Mouse (Mus musculus) yolk sac, embryonic 10.5 days (tissue): ENCODE measurements around the gene Ptprcap.
"Not testable (repeated sequence)": the region's sequence is repeated elsewhere in the genome, so short reads cannot be mapped to it uniquely, and the experiment has no call there.

Experiments
- DNase-seq: peaks from one replicate; pipeline ENCODE4 v3.0.0-alpha.2; 2017; ENCODE audit warnings: low spot score

The Ptprcap gene

DNA sequence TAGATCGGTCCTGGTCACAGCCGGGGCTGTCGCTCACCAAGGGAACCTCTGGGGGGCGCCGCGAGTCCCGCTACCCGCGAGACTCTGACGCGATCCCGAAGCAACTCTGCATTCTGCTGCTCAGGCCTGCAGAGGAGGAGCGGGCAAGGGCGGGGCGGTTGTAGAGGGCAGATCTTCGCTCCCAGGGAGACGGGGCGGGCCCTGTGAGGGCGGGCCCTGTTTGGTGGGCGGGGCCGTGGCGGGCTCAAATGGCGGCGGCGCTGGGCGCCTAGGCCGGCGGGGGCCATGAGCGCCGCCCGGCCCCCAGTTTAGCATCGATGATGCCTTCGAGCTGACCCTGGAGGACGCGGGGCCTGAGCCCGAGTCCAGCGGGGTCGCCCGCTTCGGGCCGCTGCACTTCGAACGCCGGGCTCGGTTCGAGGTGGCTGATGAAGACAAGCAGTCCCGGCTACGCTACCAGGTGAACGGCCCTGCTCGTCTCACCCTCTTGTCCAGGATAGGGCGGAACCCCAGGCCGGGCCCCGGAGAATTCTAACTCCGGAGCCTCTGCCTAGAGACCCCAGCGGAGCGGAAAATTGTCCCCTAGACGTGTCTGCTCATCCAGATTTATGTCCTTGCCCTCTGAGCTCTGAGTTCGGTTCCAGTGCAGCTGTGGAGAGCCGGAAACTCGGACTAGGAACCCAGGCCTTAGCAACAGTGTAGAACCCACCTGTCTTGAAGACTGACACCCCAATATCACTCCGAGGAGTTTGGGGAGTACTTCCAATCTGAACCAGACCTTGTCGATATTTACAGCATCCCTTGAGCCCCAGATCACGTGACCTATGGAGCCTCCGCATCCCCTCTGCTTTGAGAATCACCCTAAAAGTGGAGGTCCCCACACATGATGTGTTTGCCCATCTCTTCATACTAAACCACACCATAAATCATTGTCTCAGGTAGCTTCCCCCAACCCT is 27.4 kb upstream of the Ptprcap start, which contains the start of gene Aip:
Gene Aip, minus strand, starts transcription at position 118 of the 956 bp plus-strand sequence.
- peak; percentile 98 for DNase-seq

DNA sequence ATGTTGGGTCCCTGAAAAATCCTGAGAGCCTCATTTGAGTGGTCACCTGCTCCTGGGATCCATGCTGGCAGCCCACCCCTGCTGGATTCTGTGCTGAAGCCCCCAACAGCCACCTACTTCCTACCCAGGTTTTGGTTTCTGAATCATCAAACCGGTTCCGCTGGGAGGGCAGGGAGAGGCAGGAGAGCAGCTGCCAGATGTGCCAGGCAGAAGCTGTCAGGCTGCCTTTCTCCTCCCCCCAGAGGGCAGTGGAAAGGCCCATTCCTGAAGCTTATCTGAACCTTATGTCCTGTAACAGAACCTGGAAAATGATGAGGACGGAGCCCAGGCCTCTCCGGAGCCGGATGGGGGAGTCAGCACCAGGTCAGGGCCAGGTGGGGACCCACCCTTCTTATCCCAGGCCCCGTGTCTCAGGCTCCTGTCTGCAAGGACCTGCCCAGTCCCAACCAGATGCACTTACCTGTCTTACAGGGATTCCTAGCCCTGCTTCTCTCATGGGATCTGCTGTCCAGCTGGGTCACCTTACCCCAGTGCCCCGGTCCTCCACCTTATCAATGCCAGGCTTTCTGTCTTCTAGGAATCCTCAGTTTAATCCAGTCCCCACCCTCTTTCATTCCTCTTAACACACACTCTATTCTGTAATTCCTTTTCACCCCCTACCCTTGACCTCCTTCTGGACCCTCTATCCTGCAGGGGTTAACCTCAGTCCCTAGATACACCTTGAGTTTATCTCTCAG is 26.5 kb upstream of the Ptprcap start:
- DNase-seq = no peak

DNA sequence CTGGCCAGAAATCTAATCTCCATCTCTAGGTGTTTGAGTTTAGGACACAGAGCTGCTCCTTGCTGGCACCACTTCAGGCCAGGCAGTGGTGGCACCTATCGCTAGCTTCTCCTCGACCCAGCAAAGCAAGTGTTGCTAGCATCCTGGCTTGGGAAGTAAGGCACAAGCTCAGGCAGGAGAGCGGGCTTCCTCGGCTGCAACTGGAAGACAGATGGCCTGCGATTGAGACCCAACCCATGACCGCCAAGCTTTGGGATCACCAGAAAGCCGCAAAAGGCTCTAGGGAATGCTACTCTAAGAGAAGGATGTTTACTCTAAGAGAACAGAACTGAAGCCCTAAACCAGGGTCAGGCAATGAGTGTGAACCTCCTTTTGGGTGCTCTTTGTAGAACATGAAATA is 23.9 kb upstream of the Ptprcap start:
- no peak for DNase-seq

DNA sequence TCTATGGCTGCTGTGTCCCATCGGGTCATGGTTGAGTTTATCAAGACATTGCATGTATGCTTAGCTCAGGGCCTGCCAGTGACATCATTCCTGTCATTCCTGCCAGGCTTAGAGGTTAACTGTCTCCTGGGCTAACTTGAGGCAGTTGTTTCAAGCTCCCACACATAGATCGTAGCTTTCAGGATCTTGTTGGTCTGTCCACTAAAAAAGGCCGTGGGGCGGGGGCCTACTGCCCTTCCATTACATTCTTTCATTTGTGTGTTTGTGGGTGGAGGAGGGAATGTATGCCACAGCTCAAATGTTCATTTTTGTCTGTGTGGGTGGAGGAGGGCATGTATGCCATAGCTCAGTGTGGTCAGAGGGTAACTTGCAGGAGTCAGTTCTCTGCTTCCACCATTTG is 23.3 kb upstream of the Ptprcap start:
- DNase-seq = no peak

DNA sequence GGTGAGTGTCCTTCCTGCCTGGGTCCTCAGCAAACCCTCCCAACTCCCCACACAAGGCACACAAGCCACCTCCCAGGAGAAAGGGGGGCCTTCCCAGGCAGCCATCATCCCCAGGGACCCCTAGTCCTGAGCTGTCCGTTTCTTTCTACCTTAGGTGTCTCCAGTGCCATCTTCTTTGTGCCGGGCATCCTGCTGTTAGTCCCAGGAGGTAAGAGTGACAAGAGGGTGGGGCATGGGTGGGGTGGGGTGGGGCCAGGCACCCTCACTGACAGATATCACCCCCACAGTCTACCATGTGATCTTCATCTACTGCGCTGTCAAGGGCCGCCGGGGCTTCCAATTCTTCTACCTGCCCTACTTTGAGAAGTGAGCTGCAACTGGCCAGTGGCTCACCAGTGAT is 22.3 kb upstream of the Ptprcap start:
- DNase-seq = no peak

DNA sequence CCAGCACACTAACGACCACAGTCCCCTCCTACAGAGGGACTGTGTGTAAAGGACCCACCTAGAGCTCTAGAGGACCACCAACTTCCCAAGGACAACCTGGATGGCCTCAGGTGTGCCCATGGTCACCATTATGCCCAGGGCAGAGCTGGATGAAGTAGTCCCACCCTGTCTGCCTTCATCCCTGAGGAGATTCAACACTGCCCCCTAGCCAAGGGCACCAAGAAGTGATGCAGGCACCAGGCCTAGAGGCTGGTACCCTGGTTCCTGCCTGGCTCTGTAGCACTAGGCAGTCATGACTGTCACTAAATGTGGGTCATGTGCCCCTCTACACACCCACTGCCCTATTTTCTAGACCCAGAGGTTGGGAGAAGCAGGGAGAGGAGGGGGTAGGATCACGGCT is 21.6 kb upstream of the Ptprcap start:
- no peak for DNase-seq

DNA sequence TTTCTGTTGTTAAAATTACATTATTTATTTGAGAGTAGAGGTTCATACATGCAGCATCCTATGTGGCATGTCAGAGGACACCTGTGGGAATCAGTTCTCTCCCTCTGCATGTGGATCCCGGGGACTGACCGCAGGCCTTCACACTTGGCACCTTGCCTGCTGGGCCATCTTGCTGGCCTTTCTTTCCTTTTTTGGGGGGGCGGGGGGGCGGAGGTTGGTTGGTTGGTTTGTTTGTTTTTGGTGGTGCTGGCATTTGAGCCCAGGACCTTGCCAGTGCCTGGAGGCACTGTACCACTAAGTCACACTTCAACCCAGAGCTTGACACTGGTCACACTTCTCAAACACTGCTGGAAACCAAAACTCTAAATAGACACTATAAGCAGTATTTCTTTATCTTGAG is 19.1 kb upstream of the Ptprcap start:
- DNase-seq = no peak

DNA sequence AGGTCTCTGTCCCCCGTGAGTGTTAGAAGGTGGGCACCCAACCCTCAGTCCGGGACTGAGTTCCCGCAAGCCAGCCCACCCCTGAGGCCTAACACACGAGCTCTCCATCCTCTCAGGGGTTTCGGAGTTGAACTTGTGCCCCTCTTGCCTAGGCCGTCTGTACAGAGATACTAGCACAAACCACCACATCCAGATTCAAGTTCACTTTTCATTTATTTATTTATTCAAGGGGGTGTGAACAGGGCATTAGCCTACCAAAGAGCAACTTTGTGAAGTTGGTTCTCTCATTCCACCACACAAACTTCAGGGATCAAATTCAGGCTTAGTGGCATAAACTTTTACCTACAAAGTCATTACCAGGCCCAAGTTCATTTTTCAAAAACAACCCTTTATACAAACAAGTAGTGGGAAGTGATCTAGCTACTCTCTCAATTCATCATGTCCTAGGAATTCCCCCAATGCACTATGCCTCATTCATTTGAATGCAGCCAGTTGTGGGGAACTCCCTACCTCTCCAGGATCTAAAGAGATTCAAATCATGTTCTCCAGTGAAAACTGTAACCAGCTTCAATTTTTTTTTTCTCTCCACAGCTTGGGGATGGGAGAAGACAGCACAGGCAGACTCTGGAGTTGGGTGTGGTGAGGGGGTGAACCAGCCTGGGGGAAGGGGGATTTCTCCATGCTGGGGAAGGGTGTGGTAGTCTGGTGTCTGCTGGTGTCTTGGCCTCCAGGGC is 18.0 kb upstream of the Ptprcap start:
- not testable (repeated sequence) for DNase-seq

DNA sequence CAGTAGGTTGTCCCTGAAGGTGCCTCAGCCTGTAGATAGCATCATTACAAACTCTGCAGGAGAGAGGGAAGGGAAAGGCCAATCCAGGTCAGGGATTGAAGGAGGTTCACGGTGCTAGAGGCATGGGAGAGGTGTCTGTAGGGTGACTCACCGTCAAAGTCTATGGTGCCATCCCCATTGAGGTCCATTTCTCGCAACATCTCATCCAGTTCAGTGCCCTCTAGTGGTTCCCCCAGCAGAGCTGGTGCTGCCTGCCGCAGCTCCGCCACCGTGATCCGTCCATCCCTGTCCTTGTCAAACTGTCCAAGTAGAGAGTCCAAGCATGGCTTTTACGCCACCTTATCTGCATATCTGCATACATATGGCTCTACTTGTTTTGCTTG is 17.4 kb upstream of the Ptprcap start:
- not testable (repeated sequence) for DNase-seq

DNA sequence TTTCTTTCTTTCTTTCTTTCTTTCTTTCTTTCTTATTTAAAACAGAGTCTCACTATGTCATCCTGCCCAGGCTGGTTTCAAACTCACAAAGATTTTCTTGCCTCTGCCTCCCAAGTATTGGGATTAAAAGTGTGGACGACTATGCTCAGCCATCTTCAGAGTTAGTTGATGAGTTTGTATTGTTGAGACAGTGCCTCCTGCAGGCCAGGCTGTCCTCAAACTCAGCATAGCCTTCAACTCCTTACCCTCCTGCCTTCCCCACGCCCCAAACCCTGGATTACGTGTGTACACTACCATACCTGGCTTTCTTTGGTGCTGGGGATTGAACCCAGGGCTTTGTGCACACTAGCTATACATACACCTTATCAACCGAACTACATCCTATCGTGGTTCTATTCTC is 16.9 kb upstream of the Ptprcap start:
- no peak for DNase-seq

DNA sequence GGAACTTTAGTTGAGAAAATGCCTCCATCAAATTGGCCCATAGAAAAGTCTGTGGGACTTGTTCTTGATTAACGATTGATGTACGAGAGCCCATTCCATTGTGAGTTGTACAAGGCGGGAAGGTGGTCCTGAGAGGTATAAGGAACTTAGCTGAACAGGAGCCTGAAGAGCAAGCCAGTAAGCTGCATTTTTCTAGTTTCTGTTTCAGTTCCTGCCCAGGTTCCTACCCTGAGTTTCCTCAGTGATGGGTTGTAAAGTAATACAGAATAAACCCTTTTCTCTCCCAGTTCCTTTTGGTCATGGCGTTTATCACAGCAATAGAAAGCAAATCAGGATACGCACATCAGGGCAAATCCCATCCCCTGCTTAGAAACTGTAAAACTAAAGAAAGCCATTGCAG is 15.5 kb upstream of the Ptprcap start:
- no peak for DNase-seq

DNA sequence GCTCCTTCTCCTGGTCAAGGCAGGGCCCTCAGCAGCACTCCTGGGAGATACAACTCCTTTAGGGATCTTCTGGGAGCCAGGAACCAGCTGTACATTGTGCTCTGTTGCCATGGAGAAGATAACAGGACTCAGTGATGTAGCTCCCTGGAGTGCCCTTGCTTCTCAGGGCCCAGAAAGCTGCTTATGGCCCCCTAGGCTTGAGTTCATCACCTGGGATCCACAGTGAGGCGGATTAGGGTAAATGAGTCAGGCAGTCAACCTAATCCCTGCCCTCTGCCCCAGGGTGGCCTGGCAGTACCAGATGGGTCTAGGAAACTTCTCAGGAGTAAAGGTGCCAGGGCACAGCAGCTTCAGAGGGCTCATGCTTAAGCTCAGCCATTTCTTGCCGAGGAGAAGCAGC is 14.0 kb upstream of the Ptprcap start, which contains the start of gene Gpr152:
Gene Gpr152, plus strand, starts transcription at position 342 of the 400 bp plus-strand sequence.
- DNase-seq = no peak

DNA sequence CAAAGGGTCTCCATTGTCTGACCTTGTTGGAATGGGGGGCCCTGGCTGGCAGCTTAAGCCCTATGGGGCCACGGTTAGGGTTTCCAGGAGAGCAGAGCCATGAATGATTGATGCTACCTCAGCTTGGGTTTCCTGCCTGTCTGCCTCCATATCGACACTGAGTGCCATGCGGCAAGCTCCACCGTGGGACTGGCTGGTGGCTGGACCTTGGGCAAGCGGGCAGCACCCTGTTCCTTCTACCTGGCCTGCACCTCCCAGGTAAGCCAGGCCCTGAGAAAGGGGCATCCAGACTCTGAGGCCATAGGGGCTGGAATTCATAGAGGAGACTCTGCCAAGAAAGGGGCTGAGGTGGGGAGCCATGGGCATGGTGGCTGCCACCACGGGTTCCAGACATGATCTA is 13.3 kb upstream of the Ptprcap start:
- no peak for DNase-seq

DNA sequence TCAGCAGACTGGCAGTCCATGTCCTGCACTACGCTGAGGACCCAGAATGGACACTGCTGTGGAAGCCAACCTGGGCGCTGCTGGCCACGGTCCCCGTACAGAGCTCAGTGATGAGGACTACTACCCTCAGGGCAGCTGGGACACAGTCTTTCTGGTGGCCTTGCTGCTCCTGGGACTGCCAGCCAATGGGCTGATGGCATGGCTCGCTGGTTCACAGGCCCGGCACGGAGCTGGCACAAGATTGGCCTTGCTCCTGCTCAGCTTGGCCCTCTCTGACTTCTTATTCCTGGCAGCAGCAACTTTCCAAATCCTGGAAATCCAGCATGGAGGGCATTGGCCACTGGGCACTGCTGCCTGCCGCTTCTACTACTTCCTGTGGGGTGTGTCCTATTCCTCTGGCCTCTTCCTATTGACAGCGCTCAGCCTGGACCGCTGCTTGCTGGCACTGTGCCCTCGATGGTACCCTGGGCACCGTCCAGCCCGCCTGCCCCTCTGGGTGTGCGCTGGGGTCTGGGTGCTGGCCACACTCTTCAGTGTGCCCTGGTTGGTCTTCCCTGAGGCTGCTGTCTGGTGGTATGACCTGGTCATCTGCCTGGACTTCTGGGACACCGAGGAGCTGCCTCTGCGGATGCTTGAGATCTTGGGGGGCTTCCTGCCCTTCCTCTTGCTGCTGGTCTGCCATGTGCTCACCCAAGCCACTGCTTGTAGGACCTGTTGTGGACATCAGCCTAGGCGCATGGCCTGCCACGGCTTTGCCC is 10.8 kb upstream of the Ptprcap start:
- no peak for DNase-seq

DNA sequence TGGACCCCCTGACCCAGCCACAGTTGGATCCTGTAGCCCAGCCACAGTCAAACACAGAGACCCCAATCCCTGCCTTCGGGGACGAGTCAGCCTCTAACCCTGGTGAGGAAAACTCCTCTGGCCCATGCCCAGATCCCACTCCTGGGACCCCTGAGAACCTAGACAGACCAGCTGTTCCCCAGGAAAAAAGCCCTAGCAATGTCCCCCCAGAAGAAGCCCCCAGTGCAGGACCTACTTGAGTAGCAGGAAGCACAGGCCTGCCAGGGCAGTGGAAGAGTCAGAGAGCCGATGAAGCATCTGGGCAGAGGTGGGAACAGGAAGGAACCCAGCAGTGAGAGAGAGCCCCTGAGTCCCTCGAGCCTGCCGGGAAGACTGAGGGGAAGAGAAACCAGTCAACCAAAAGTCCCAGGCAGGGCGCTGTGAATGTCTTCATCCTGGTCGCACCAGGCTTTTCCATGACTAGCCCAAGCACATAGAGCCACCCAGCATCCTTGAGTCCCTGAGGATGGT is 9.6 kb upstream of the Ptprcap start, which contains the start of gene Cabp4:
Gene Cabp4, minus strand, starts transcription at position 275 of the 510 bp plus-strand sequence.
- no peak for DNase-seq

DNA sequence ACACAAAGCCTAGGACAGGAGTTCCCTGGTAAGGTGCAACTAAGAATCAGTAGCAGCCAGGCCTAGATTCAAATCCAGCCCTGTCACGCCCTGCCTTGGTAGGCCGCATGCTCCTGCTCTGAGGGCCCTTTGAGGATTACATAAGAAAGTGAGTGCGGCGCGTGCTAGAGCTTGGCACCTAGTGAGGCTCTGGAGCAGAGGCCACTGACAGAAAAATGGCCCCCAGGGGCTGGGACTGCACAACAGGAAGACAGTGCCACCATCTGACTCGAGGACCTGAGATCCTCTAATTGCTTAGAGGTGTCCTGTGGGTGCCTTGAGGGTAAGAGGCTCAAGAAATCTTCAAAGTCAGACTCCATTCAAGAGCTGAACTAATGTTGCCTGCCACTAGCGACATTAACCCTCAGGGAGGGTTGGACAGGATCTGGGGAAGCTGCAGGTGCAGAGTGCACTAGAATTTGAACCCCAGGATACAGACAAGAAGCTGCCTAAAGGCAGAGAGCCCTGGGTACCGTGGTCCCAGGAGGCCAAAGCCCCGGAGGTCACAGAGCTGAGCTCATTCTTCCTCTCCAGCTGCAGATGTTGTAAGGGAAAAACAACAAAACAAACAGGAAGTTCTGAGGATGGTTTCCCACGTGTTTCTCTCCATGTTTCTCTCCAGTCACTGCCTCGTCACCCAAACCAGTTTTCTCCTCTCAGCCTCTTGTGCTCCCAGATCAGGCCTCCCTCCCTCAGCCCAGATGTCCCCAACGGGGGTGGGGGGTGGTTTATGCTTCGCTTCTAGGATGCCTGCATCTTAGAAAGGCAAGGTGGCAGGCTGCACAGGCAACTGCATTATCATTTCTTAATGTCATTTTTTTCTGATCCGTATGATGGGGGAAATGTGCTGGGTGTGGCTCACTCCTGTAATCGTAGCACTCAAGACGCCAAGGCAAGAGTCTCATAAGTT is 8.6 kb upstream of the Ptprcap start:
- DNase-seq = no peak

DNA sequence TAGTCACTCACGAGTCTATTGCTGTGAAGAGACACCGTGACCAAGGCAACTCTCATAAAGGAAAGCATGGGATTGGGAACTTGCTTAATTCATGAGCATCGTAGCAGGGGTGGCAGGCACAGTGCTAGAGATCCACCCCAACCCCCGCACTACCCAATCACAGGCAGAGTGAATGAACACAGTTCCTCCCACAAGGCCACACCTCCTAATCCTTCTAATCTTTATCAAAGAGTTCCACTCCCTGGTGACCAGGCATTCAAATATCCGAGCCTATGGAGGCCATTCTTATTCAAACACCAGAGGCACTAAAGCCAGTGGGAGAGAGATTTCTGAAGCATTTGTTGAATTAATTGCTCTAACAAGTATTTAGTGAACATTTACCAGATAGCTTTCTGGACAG is 7.5 kb upstream of the Ptprcap start:
- no peak for DNase-seq

DNA sequence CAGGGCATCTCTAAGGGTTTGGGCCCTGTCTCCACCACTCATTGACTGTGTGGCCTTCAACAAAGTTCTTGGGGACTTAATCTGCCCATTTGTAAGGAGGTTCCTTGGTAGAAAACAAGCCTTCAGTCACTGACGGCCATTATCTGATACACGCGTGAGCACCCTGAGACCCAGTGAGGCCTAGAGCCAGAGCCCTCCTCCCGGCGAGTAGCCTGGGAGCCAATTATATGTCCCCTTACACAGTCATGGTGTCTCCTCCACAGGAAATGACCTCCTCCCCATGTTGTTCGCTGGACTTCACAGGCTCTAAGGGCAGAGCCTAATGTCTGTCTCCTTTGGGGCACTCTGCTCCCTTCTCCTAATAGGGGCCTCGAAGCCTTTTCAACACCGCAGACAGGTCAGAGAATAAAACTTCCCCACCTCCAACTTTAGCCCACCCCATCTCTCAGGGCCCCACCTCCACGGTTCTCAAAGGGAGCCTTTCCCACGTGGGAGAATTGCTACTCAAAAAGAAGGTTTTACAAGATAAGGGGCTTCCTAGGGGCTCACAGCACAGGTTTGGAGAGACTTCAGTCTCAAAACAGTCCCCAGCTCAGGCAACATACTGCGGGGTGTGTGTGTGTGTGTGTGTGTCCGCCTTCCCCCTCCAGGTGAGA is 6.9 kb upstream of the Ptprcap start:
- no peak for DNase-seq

DNA sequence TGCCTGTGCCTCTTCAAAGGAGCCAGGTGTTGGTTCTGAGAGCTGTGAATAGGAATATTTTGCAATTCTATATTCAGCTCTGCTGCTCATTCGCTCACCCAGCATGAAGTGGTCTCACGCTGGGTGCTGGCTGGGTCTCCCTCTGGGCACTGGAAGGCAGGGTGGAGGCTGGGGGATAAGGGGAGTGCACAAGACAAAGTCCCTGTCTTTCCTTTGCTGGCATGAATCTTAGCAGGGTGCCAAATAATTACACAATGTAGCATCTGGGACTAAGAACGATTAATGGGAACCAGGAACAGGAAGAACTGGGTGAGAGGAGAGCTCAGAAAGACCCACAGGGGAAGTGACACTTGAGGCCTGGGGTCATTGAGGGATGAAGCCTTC is 6.4 kb upstream of the Ptprcap start:
- DNase-seq = no peak
